Mouse (Mus musculus): ENCODE measurements around the gene Ascl5. TPM values are rescaled to one million over a fixed set of nuclear protein-coding genes. Genes with fewer than 3 reads are reported as not detected.

Gene Ascl5
- polyA plus RNA-seq, 1 experiment = not detected

DNA sequence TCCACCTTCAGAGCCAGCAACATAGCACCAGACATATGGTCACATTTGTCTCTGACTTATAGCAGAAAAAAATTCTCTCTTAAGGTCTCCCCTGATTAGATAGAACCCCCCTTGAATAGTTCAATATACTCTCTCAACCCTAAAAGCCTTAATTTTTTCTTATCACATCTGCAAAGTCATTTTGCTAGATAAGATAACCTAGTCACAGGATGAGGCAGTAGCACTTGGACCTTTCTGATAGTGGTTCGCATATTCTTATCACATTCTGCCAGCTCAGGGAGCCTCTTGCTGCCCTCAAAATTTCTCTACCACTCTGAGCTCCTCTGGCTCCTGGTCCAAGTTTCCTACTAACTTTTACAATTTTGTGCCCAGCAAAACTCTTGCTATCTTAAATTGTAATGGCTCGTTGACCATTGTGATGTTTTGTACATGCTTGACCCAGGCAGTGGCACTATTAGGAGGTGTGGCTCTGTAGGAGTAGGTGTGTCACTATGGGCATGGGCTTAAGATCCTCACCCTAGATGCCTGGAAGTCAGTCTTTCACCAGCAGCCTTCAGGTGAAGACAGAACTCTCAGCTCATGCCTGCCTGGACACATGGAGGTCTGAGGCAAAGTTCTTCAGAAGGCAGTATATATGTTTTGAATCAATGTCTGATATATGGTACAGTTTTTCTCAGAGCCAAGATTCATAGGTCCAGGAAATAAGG is 35.7 kb upstream of the Ascl5 start:
- Histone ChIP-seq H3K4me3 (replicated peaks; ENCODE audit: control insufficient read depth, low read depth, low read length) (no peak overlapping the region), H3K4me1 (ENCODE audit: control insufficient read depth, insufficient read depth, low read length) (no peaks in the 10 kb centered on the region; the same call in 1 of the 2 replicates), H3K27ac (ENCODE audit: control insufficient read depth, insufficient read depth, low read depth, low read length, poor library complexity) (peak overlapping the region; percentile 75; the same call in 1 of the 2 replicates)
- TF ChIP-seq POLR2A (IDR thresholded peaks at IDR 0.05; ENCODE audit: borderline replicate concordance, control insufficient read depth, low read depth, low read length) (no peak), CTCF (IDR thresholded peaks at IDR 0.05; ENCODE audit: control insufficient read depth, insufficient read depth, low read length) (no peak)
- WGBS = 49% methylated on average over 2 of the region's 2 CpGs

DNA sequence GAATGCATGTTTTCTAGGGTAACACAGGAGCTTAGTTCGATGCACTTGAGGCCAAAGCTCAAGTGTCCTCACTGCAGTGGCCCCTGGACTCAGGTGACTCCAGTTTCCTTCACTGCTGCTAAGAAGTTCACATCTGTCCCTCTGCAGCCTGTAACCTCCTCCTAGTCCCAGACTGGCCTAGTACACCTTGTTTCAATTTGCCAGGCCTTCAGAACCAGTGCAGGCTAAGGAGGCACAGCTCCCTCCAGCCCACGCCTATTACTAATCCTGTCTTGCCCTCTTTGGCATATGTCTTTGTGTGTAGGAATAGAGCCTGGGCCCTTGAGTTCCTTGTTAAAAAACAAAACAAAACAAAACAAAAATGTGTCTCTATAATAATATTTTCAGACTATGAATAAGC is 33.3 kb upstream of the Ascl5 start:
- WGBS = 76% methylated on average over 2 of the region's 2 CpGs
- TF ChIP-seq POLR2A (IDR thresholded peaks at IDR 0.05; ENCODE audit: borderline replicate concordance, control insufficient read depth, low read depth, low read length) = no peak
- TF ChIP-seq CTCF (IDR thresholded peaks at IDR 0.05; ENCODE audit: control insufficient read depth, insufficient read depth, low read length) = no peak
- H3K4me1 ChIP-seq (ENCODE audit: control insufficient read depth, insufficient read depth, low read length) = no peaks in the 10 kb centered on the region; the same call in 1 of the 2 replicates
- H3K27ac ChIP-seq (ENCODE audit: control insufficient read depth, insufficient read depth, low read depth, low read length, poor library complexity) = no peak overlapping the region
- H3K4me3 ChIP-seq (replicated peaks; ENCODE audit: control insufficient read depth, low read depth, low read length) = no peak overlapping the region

DNA sequence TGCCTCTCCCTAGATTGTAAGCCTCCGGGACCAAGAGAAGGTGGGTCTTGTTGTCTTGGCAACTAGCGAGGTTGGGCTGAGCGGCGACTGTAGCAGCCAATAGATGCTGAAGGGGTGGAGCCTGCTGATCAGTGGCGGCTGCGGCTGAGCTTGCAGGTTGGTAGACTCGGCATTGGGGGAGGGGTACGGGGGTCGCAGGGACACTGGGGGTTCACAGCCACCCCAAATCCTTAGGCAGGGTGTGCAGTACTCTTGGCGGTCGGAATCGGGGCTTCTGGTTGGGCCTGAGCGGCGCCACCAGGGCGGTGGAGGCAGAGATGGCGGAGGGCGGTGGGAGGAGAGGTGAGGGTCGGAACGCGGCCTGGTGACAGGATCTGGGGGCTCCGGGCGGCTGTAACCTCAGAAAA is 32.7 kb upstream of the Ascl5 start:
- peak overlapping the region; percentile 80 for H3K4me3 ChIP-seq (replicated peaks; ENCODE audit: control insufficient read depth, low read depth, low read length)
- under 1% methylated on average over 22 of the region's 22 CpGs for WGBS
- peak overlapping the region; percentile 28 for H3K27ac ChIP-seq (ENCODE audit: control insufficient read depth, insufficient read depth, low read depth, low read length, poor library complexity)
- no peaks in the 10 kb centered on the region; the same call in 1 of the 2 replicates for H3K4me1 ChIP-seq (ENCODE audit: control insufficient read depth, insufficient read depth, low read length)
- peak; percentile 44; the same call in 1 of the 2 replicates for TF ChIP-seq POLR2A (IDR thresholded peaks at IDR 0.05; ENCODE audit: borderline replicate concordance, control insufficient read depth, low read depth, low read length)
- no peak for TF ChIP-seq CTCF (IDR thresholded peaks at IDR 0.05; ENCODE audit: control insufficient read depth, insufficient read depth, low read length)

GRCm38 (mm10) chr1:136018390-136019189 is 32.0 kb upstream of the Ascl5 start:
- peak overlapping the region; percentile 28 for H3K27ac ChIP-seq (ENCODE audit: control insufficient read depth, insufficient read depth, low read depth, low read length, poor library complexity)

DNA sequence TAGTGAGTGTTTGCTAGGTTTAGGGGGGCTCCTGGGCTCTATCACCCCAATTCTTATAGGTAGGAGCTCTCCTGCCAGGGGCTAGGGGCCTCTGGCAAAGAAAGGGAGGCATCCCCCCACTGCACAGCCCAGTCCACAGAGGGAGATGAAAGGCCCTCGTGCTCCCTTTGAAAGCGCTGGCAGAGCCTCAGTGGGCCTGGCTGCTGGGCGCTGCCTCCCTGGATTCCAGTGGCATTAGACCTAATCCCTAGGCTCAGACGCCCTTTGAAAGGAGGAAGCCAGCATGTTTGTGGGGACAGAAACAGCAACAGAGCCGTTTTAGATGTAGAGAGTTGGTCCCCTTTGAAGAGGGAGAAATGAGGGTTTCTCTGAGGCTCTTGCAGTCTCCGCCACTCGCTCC is 20.4 kb upstream of the Ascl5 start:
- TF ChIP-seq POLR2A (IDR thresholded peaks at IDR 0.05; ENCODE audit: borderline replicate concordance, control insufficient read depth, low read depth, low read length) = no peak
- H3K4me3 ChIP-seq (replicated peaks; ENCODE audit: control insufficient read depth, low read depth, low read length) = no peak overlapping the region
- no peaks in the 10 kb centered on the region for H3K4me1 ChIP-seq (ENCODE audit: control insufficient read depth, insufficient read depth, low read length)
- 87% methylated on average over 7 of the region's 7 CpGs for WGBS
- H3K27ac ChIP-seq (ENCODE audit: control insufficient read depth, insufficient read depth, low read depth, low read length, poor library complexity) = no peak overlapping the region

More at GRCm38 (mm10) chr1:136018390-136019189, 32.0 kb upstream of the Ascl5 start:
- Histone ChIP-seq H3K4me3 (replicated peaks; ENCODE audit: control insufficient read depth, low read depth, low read length) (peak overlapping the region; percentile 80), H3K4me1 (ENCODE audit: control insufficient read depth, insufficient read depth, low read length) (no peaks in the 10 kb centered on the region; the same call in 1 of the 2 replicates)
- TF ChIP-seq CTCF (IDR thresholded peaks at IDR 0.05; ENCODE audit: control insufficient read depth, insufficient read depth, low read length) (no peak), POLR2A (IDR thresholded peaks at IDR 0.05; ENCODE audit: borderline replicate concordance, control insufficient read depth, low read depth, low read length) (no peak)
- WGBS = 7% methylated on average over 24 of the region's 24 CpGs

DNA sequence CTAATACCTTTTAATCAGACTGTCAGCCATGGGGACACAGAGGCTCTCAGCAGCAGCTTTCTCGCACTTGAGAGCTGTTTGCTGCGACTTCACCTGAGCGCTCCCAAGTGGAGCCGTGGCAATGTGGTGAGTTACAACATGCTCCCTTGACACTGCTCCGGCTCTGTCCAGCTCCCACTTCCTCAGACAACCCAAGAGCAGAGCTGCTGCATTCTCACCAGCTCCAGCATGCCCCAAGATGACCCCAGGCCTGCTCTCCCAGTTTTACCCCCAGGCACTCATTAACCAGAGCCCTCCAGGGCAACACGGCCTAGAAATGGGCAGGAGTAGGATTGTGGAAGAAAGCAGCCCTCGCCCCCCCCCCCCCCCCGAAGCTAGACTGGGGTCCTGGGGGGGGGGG is 18.9 kb upstream of the Ascl5 start:
- Histone ChIP-seq H3K27ac (ENCODE audit: control insufficient read depth, insufficient read depth, low read depth, low read length, poor library complexity) (no peak overlapping the region), H3K4me1 (ENCODE audit: control insufficient read depth, insufficient read depth, low read length) (no peaks in the 10 kb centered on the region), H3K4me3 (replicated peaks; ENCODE audit: control insufficient read depth, low read depth, low read length) (no peak overlapping the region)
- 84% methylated on average over 8 of the region's 8 CpGs for WGBS
- no peak for TF ChIP-seq POLR2A (IDR thresholded peaks at IDR 0.05; ENCODE audit: borderline replicate concordance, control insufficient read depth, low read depth, low read length)
- TF ChIP-seq CTCF (IDR thresholded peaks at IDR 0.05; ENCODE audit: control insufficient read depth, insufficient read depth, low read length) = no peak

GRCm38 (mm10) chr1:136032961-136033360 is 17.6 kb upstream of the Ascl5 start:
- Histone ChIP-seq H3K4me1 (ENCODE audit: control insufficient read depth, insufficient read depth, low read length) (no peaks in the 10 kb centered on the region), H3K27ac (ENCODE audit: control insufficient read depth, insufficient read depth, low read depth, low read length, poor library complexity) (no peak overlapping the region), H3K4me3 (replicated peaks; ENCODE audit: control insufficient read depth, low read depth, low read length) (no peak overlapping the region)
- no peak for TF ChIP-seq POLR2A (IDR thresholded peaks at IDR 0.05; ENCODE audit: borderline replicate concordance, control insufficient read depth, low read depth, low read length)
- TF ChIP-seq CTCF (IDR thresholded peaks at IDR 0.05; ENCODE audit: control insufficient read depth, insufficient read depth, low read length) = no peak
- 61% methylated on average over 7 of the region's 7 CpGs for WGBS

- TF ChIP-seq POLR2A (IDR thresholded peaks at IDR 0.05; ENCODE audit: borderline replicate concordance, control insufficient read depth, low read depth, low read length) (no peak), CTCF (IDR thresholded peaks at IDR 0.05; ENCODE audit: control insufficient read depth, insufficient read depth, low read length) (no peak)
- 71% methylated on average over 5 of the region's 5 CpGs for WGBS
- no peak overlapping the region for H3K27ac ChIP-seq (ENCODE audit: control insufficient read depth, insufficient read depth, low read depth, low read length, poor library complexity)
- H3K4me3 ChIP-seq (replicated peaks; ENCODE audit: control insufficient read depth, low read depth, low read length) = no peak overlapping the region
- H3K4me1 ChIP-seq (ENCODE audit: control insufficient read depth, insufficient read depth, low read length) = no peaks in the 10 kb centered on the region
These were observed 11.7 kb upstream of the Ascl5 start for GRCm38 (mm10) chr1:136038746-136039538.
